Mouse (Mus musculus) retina, adult 2 months (tissue): ENCODE results near the gene Dppa1.
"Not testable (repeated sequence)": the region's sequence is repeated elsewhere in the genome, so short reads cannot be mapped to it uniquely, and the experiment has no call there.

ENCODE experiments used
- DNase-seq: peaks from one replicate; pipeline ENCODE4 v3.0.0-alpha.2; 2012; ENCODE audit warnings: low read depth, low spot score

Dppa1 gene

DNA sequence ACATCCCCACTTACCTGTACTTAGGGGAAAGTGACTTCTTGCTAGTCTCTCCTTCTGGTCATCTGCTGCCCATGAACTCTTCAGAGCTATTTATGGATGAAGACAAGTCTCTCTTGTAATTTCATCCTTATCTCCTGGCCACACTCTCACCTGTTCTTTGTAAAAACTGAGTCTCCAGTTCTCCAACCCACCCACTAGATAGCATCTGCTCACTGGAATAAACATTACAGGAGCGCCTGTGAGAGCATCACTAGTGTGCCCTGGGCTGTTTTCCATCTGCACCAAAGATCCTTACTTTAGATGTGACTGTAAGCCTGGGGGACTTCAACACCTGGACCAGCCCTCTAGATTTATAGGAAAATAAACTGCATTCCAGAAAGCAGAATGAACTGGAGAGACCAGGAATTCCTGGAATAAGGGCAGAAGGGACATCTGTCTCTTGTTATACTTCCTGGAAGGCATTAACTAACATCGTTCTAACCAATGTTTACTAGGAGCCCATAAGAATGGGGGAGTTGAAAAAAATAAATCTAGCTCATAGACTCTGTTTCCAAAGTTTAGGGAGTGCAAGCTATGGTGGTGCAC lies at the start of gene Dppa1:
Dppa1 (minus strand) TSS at position 51 of the 585 bp plus-strand sequence.
- no peak for DNase-seq

DNA sequence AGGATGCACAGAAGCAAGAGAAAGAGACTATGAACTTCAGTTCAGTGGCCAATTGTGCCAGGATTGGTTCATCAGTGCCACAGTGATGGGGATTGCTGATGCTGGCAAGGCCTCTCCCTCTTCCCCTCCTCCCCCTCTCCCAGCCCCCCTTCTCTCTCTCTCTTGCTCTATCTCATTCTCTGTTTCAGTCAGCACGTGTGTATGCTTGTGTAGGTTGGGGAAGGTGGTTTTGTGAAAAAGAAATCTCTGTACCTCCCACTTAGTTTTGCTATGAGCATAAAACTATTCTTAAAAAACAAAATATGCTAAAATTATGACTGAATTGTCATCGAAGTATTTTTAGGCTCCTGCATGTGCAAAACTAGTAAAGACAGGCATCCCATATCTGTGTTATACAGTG lies 38.9 kb upstream of the Dppa1 start:
- no peak for DNase-seq

DNA sequence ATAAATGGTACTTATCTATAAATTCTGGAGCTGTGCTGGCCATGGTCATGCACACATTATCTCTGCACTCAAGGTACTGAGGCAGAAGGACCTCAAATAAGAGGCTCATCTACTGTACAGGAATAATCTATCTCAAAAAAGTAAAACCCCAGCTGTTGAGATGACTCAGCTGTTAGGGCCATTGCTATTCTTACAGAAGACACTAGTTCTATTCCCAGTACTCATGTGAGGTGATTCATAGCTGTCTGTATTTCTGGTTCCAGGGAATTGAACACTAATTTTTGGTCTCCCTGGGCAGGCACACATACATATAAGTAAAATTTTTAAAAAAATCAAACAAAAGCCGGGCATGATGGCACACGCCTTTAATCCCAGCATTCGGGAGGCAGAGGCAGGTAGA lies 38.0 kb upstream of the Dppa1 start:
- no peak for DNase-seq

DNA sequence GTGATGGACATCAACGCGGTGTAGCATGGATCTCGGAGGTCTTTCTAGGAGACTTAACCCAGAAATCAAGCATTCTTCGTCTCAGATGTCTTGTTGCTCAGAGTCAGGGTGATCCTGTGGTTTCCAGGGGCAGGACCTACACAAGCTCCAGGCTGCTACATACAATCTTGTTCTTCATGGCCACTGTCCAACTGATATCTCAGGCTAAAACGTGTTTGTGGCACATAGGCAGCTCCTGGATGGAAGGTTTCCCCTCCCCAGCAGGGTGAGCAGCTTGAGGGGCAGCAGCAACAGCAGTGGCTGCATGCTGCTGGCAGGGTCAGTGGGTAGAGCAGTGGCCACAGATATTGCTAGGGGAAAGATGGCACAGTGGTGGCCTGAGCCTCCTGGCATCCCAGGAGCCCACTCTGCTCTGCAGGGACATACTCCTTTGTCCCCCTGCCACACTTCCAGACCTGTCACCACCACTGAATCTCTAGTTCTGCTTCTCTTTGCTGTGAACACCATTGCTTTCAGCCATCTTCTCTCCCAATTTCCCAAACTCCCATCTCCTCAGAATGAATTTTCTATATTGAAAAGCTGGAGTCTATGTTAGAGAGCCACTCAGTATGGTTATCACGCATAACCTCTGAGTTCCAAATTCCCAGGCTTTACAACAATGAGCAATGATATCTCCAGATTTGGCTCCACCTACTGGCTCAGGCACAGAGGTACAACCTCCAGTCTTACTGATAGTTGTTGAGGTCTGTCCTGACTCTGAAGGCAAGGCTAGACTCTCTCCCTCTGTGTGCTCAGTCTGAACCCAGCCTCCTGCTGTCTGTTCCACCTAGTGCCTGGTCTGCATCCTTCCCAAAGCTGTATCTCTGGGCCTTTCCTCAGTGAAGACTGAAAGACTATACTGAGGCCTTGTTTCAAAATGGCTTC lies 36.8 kb upstream of the Dppa1 start:
- DNase-seq, result no peak

DNA sequence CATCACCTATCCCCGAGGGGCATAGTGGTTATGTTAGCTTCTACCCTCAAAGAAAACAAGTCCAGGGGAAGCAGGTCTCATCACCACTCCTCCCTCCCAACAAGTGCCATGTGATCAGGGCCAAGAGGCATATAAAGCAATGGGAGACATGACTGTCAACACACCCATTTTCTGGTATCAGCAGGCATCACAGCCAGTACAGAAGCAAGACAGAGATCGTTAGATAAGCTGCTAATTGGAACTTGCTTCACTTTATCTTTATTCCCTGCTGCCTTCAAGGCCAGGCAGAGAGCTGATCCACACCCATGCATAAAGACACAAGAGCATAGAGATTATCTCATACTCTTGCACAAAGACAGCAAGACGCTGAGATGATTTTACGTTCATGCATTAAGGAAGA lies 34.2 kb upstream of the Dppa1 start:
- DNase-seq, result no peak

DNA sequence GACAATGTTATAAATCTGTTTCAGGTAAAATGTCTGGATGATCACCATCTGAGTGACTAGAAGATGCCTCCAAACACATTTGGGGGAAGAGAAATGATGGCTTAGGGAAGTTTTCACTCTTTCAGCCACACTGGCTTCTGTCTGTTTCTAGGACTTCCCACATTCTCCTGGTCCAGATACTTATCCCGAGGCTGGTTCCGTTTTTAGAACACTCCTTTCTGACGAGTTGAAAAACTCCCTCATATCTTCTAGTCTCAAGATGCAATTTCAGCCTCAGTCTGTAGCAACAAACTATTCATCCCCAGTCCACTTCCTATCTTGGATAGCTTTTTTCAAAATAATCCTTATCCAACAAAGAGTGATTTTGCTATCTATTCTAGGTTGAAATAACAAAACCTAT lies 23.4 kb upstream of the Dppa1 start:
- DNase-seq, result no peak

DNA sequence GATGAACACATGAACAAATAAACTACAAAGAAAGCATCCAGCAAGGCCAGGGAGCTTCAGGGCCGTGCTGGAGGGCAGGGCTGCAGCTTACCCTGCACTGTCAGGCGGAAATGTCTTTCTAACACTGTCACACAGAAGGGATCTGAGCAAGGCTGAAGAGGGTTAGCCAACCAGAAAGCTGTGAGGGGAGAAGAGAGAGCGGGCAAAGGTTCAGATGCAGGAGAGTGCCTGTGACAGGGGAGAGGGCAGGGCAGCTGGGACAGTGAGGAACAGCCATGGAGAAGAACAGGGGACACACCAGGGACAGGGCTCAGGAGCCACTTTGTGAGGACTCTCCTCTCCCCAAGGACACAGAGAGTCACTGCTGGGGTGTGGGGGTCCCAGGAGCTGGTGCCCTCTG lies 20.6 kb upstream of the Dppa1 start:
- DNase-seq, result not testable (repeated sequence)

DNA sequence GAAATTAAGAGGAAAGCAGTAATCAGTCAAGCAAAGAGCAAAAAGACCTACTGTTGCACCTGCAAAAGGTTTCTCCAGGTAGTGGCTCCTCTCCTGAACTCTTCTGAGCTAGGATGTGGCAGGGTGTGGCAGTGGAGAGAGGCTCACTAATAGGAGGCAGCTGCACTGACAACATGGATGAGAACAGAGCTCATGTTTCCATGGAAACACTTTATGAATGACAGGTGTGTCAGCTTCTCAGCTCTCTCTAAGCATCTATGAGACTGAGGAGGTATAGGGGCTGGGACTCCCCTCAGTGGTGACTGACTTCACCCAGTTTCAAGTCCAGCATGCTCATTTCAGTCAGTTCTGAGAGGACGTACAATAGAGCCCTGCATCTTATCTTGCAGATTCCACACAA lies 15.8 kb upstream of the Dppa1 start:
- DNase-seq, result no peak

DNA sequence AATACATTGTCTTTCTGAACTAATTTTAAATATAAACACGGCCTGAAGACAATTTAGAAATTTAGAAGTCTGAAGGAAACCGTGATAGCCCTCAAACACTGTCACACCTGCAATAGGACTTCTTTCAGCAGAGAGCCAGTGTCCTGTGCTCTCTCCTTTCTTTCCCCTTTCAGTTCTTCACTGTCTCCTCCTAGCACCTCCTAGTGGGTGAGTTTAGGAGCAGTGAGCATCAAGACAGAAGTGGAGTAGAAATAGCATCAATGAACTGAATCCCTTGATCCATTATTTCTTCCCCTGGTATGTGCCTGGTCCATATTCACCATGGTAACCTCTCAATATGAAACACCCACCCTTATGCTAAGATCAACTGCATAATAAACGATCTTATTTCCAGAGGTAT lies 7.5 kb upstream of the Dppa1 start:
- no peak for DNase-seq

DNA sequence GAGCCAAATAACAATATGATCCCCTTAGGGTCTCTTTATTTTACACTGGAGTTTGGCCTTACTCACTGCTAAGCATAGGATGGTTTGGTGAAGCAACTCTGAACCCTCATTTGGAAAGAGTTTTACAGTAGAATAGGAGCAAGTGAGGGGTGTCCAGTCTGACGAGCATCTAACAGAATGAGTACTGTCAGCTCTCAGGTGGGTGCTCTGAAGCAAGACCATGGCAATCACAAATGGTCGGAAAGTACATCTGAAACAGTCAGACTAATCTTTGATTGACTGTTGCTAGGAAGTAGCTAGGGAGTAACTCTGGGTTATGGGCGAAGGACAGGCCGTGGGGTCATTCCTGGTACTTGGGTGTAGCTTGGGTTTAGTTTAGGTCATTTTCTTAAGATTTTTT lies 6.5 kb upstream of the Dppa1 start:
- not testable (repeated sequence) for DNase-seq

DNA sequence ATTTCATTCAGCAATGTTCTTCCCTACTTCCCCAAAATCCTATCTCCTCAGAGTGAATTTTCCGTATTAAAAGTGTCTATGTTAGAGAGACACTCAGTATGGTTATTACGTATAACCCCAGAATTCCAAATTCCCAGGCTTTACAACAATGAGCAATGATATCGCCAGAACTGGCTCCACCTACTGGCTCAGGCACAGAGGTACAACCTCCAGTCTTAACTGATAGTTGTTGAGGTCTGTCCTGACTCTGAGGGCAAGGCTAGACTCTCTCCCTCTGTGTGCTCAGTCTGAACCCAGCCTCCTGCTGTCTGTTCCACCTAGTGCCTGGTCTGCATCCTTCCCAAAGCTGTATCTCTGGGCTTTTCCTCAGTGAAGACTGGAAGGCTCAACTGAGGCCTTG lies 2.6 kb upstream of the Dppa1 start:
- DNase-seq, result no peak

DNA sequence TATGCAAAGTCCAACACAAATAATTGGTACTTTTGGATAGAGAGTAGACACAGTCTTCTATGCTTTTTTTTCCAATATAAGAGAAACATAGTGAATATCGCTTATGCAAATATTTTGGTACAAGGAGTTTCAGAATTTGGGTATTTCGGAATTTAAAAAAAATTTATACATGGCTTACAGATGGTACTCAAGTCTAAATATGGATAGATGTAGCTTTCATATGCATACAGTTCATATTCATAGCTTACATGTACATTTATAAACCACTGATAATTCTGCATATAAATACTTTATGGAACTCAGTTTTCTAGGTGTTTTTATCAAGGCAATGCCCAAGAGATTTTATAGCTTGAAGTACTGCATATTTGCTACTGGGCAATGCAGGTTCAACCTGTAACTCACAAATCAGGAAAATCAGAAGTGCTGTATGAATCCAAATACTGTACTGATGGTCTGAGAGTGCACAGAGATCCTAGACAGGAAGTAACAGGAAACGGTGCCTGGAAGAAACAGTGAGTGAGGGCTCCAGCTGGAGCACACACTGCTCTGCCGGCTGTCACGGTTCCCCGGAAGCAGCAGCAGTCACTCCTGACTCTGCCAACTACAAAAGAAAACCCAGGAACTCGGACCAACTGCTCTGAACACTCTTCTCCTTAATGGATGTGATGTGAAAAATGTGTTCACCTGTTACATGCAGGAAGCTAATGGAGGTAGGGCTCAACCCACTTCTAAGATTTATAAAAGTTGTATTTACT lies 8.5 kb downstream of the Dppa1 start:
- no peak for DNase-seq

DNA sequence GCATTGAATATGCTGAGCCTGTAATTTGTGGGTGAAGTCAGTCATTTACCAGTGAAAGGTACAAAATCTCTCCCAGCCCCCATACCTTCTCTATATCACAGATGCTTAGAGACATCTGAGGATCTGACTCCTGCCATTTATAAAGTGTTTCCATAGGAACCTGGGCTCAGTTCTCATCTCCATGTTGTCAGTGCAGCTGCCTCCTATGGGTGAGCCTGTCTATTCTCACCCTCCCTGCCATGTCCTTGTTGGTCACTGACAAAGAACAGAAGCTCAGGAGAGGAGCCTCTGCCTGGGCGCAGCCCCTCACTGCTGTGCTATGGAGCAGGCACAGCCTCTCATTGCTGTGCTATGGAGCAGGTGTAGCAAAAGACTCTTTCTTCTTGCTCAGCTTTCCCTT lies 9.1 kb downstream of the Dppa1 start:
- no peak for DNase-seq

DNA sequence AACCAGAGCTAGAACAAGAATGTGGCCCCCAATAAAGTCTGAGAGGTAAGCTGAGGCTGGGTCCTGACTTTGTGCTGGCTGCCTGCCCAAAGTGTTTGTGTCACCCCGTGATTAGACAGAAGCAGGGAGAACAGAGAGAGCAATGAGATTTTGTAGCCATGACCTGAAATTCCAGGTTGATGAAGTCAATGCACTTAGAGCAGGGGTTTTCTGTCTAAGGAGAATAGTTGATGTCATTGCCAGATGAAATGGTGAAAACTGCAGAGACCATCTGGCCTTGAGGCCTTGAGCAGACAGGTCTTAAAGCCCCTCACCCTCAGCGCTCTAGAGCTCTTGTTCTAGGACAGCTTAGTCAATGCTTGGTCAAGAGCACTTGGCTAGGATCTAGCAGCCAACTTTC lies 36.6 kb downstream of the Dppa1 start:
- DNase-seq, result no peak

DNA sequence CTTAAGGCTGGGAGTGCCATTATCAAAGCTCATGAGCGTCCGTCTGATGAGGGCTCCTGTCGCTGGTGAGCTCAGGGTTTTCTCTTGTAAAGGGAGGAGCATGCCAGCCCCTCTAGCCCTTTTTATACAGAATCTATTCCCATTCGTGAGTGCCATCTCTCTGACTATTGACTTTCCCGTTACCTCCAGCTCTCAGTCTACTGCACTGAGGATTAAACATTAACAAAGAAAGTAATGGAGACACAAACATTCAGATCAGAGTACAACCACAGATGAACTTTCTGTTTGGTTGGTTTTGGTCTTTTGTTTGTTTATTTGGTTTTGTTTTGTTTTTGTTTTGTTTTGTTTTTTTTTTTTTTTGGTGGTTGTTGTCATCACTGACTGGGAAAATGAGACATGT lies 46.3 kb downstream of the Dppa1 start:
- DNase-seq, result no peak

DNA sequence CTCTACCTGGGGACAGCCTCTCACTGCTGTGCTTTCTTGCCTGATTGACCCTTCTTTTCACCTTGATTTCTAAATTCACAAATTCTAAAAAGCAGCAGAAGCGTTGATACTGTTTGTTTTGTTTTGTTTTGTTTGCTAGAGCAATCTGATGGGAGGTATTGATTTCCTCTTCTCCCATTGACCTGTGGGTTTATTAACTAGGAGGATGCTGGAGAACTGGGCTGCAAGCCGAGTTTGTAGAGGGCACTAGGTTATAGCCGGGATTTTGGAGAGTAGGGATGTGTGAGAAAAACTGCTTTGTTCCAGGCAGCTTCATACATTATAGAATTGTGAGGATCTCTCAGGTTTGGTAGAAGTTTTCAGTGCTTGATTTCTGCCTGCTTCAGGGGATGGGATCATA lies 48.6 kb downstream of the Dppa1 start:
- DNase-seq, result no peak

DNA sequence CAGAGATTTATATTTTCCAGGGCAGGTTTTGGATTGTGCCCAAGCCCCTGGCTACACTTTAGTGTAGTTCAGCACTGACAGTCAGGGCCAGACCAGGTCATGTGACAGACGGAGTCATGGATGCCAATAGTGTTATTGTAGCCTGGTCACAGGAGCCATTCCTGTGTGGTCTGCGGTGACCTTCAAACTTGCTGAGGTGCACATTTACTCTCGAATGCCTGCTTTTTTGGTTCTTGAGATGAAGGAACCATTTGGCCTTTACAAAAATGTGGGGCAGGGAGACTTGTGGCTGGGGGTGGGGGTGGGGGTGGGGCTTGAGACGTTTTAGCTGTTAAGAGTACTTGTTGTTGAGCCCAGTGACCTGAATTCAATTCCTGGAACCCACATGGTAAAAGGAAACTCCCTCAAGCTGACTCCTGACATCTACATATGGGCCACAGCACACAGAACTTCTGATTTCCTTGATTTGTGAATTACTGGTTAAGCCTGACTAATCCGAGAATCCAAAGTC lies 50.2 kb downstream of the Dppa1 start:
- DNase-seq, result no peak

DNA sequence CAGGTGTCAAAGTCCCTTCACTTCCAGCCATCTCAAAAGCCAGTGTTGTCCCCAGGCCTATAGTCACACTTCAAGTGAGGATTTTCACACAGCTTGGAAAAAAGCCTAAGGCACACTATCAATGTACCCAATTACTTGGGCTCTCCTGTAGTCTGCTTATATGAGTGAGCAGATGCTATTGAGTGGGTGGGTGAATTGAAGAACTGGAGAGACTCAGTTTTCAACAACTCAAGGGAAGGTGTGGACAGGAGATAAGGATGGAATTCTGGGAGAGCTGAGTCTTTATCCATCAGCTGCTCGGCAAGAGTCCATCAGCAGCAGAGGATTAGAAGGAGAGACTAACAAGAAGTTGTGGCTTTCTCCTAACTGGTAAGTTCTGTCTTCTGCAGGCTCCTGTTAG lies 57.7 kb downstream of the Dppa1 start, which contains the start of gene BC053393:
BC053393 (plus strand) TSS at position 210 of the 400 bp plus-strand sequence.
- DNase-seq, result no peak

DNA sequence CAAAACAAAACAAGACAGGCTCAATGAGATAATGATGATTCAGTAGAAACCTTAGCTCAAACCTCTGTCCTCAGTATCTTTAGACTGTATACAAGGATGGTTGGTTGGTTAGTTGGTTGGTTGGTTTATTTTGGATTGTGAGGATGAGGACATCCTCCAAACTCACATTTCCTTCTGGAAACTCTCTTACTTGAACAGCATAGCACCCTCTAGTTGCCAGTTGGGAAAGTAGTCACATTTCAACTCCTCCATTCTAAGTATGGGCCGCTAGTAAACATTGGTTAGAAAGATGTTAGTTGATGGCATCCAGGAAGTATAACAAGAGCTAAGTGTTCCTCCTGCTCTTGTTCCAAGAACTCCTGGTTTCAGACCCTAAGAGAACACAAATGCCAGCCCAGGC lies 60.0 kb downstream of the Dppa1 start:
- DNase-seq, result no peak

DNA sequence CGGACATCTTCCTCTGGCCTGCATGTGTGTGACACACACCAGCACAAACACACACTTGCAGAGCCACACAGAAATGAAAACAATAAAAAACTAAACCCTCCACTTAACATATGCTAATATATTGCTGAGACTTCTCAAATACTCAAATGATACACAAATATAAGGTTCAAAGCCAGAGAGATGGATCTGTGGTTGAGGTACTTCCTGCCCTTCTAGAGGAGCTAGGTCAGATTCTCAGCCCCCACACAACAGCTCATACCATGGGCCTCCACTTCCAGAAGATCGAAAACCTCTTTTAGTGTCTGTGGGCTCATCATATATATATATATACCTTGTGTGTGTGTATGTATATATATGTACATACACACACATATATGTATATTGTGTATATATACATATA lies 63.1 kb downstream of the Dppa1 start:
- no peak for DNase-seq

DNA sequence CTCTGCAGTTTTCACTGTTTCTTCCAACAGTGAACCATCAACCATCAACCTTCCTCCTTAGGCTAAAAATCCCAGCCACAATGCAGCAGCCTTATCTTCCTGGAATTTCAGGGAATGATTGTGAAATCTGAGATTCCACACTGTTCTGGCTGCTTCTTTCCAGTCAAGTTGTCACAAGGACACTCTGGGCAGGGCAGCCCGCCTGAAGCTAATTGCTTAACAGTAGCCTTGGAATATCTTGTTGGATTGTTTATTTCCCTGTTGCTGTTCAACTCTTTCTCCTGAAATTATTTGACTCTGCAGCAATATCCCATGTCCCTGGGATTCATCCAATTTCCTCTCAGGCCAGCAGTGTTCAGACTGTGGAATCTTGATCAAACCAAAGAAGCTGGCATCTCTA lies 64.4 kb downstream of the Dppa1 start:
- no peak for DNase-seq

DNA sequence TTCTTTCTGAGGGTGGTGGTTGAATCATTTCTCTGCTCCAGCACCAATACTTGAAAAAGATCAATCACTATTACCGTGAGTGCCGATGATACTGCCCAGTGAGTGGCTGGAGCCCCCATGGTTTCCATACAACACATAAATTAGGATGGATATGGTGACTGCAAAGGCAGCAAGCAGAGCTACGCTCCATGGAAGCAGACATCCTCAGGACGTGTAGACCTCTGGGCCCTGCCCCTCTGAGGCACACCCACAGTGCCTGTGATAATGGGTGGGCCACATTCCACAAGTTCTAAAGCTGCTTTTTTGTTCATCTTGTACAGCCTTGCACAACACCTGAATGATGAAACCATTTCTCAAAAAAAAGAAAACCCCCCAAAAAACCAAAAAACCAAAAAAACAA lies 68.0 kb downstream of the Dppa1 start:
- DNase-seq, result no peak
